Mouse (Mus musculus) kidney, embryonic 14.5 days (tissue): ENCODE data around the gene Ccdc159. TPM values are rescaled to one million over a fixed set of nuclear protein-coding genes. Genes with fewer than 3 reads are reported as not detected.

Source experiments
- ATAC-seq: fragments of 200-750 bp; cut with Nextera tagmentation; 2 replicates; pipeline ENCODE4 v1.8.0; 2017; ENCODE audit warnings: moderate number of reproducible peaks, mild to moderate bottlenecking, moderate TSS enrichment, moderate library complexity; ENCODE audit not compliant: low FRiP score, low TSS enrichment
- H3K27ac ChIP-seq: fragments of 300-500 bp; sonication (generic); 2 replicates; pipeline ENCODE4 v1.5.1; 2014; ENCODE audit warnings: low read depth, mild to moderate bottlenecking, low read length, moderate library complexity, mixed read lengths
- H3K27me3 ChIP-seq: fragments of 300-500 bp; sonication (generic); 2 replicates; pipeline ENCODE4 v1.6.1; 2014; ENCODE audit warnings: mild to moderate bottlenecking, low read length; ENCODE audit not compliant: control insufficient read depth, insufficient read depth
- H3K36me3 ChIP-seq: fragments of 300-500 bp; sonication (generic); 2 replicates; pipeline ENCODE4 v1.6.1; 2014; ENCODE audit warnings: low read length, mixed read lengths; ENCODE audit not compliant: control insufficient read depth, insufficient read depth
- H3K4me1 ChIP-seq: fragments of 300-500 bp; sonication (generic); 2 replicates; pipeline ENCODE4 v1.6.1; 2014; ENCODE audit warnings: low read length, mixed read lengths; ENCODE audit not compliant: control insufficient read depth, insufficient read depth
- H3K4me2 ChIP-seq: fragments of 300-500 bp; sonication (generic); replicated peaks from 2 replicates; pipeline ENCODE4 v1.6.1; 2014; ENCODE audit warnings: low read depth, mild to moderate bottlenecking, low read length
- H3K4me3 ChIP-seq: fragments of 300-500 bp; sonication (generic); 2 replicates; pipeline ENCODE4 v1.5.1; 2014; ENCODE audit warnings: mild to moderate bottlenecking, low read length
- H3K9ac ChIP-seq: fragments of 300-500 bp; sonication (generic); 2 replicates; pipeline ENCODE4 v1.6.1; 2014; ENCODE audit warnings: low read depth, mild to moderate bottlenecking, low read length, moderate library complexity
- H3K9me3 ChIP-seq: fragments of 300-500 bp; sonication (generic); 2 replicates; pipeline ENCODE4 v1.6.1; 2016; ENCODE audit warnings: low read length; ENCODE audit not compliant: control insufficient read depth
- WGBS: fragments of 180-500 bp; shearing (Covaris S2); extraction: QIAGEN DNeasy Blood & Tissue Kit; methylation state at CpG from one replicate; pipeline ENCODE4 v1.1.7; 2014; 5-methylcytosine and 5-hydroxymethylcytosine counted together
- polyA plus RNA-seq: library from polyadenylated mRNA; unstranded; fragments of >200 nt; fragmentation: Nextera tagmentation; extraction: Ambion mirVana; gene quantifications from 2 replicates; pipeline ENCODE4 v1.2.1, GENCODE M21; 2014

Gene Ccdc159
- polyA plus RNA-seq, 1 experiment from 2014 or later = 4.0 TPM

DNA sequence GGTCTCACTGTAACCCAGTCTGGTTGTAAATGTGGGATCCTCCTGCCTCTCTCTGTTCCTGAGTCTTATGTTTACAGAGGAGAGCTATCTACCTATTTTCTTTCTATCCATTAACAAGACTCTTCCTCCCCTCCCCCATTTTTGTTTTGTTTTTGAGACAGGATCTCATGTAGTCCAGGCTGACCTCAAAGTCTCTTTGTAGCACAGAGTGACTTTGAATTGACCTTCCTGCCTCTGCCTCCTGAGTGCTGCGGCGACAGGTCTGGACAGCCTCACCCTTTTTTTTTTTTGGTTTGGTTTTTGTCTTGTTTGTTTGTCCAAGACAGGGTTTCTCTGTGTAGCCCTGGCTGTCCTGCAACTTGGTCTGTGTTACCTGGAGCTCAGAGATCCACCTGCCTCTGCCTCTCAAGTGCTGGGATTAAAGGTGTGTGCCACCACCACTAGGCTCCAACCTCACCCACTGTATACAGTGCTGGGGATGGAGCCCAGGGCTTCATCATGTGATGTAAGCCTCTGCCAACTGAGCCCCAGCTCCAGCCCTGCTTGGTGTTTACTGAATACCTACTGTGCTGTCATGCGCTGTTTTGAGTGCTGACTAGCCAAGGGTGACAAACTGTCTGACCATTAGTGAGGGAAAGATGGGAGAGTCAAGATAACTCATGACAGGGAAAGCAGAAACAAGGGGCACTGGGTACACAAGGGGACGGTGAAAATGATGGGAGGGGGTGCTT lies 51.3 kb downstream of the Ccdc159 start:
- WGBS = 84% methylated on average over 4 of the region's 4 CpGs
- H3K9ac ChIP-seq = no peak overlapping the region

DNA sequence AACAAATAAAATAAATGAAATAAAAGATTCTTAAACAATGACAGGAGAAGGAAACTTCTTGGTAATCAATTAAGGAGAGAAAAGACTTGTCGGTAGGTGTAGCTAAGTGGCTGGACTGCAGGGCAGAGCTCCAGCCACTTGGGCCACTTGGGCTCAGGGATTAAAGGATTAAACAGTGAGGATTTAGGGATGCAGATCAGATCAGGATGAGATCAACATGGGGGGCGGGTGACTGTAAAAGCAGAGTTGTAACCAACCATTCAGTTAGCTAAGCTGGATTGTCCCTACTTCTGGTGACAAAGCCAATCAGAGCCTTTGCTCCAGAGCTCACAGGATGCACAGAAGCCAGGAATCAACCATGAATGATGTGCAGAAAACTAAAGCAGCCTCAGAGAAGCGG lies 56.6 kb downstream of the Ccdc159 start:
- 31% methylated on average over 3 of the region's 3 CpGs for WGBS
- H3K4me1 ChIP-seq = peaks cover 12% of the 10 kb centered on the region
- H3K4me2 ChIP-seq = no peak overlapping the region
- H3K27me3 ChIP-seq = peaks cover 24% of the 10 kb centered on the region
- ATAC-seq = no peak
- H3K9ac ChIP-seq = no peak overlapping the region
- no peak overlapping the region for H3K4me3 ChIP-seq
- H3K9me3 ChIP-seq = no peaks in the 10 kb centered on the region
- H3K36me3 ChIP-seq = peaks cover 2% of the 10 kb centered on the region; the same call in 1 of the 2 replicates
- H3K27ac ChIP-seq = no peak overlapping the region

More for the DNA sequence above, 51.3 kb downstream of the Ccdc159 start:
- Histone ChIP-seq H3K9me3 (no peaks in the 10 kb centered on the region), H3K27ac (no peak overlapping the region), H3K36me3 (peaks cover 5% of the 10 kb centered on the region; the same call in 1 of the 2 replicates), H3K4me3 (no peak overlapping the region), H3K4me1 (no peaks in the 10 kb centered on the region), H3K27me3 (no peaks in the 10 kb centered on the region), H3K4me2 (no peak overlapping the region)
- no peak; the same call in 1 of the 2 replicates for ATAC-seq

Other genes with a start within 250 kb of the Ccdc159 start
- gene Ldlr, start 204.0 kb upstream of the Ccdc159 start, polyA plus RNA-seq = 13.2 and 15.8 TPM in 2 replicates
- gene Spc24, start 167.2 kb upstream of the Ccdc159 start, polyA plus RNA-seq = 139 and 150 TPM in 2 replicates
- gene Kank2, start 128.7 kb upstream of the Ccdc159 start, polyA plus RNA-seq = 9.4 and 14.3 TPM in 2 replicates
- gene Angptl8, start 92.0 kb upstream of the Ccdc159 start, polyA plus RNA-seq = 2.6 and 3.4 TPM in 2 replicates
- gene Dock6, start 74.8 kb upstream of the Ccdc159 start, polyA plus RNA-seq = 31.9 and 39.7 TPM in 2 replicates
- gene Rab3d, start 9.3 kb upstream of the Ccdc159 start, polyA plus RNA-seq = 4.6 and 8.3 TPM in 2 replicates
- 54.0 and 67.5 TPM in 2 replicates for gene Tmem205, start 85 bp downstream of the Ccdc159 start, polyA plus RNA-seq
- gene Plppr2, start 9.6 kb downstream of the Ccdc159 start, polyA plus RNA-seq = 7.0 and 9.2 TPM in 2 replicates
- 11.4 and 12.8 TPM in 2 replicates for gene Swsap1, start 28.3 kb downstream of the Ccdc159 start, polyA plus RNA-seq
- gene Epor, start 36.0 kb downstream of the Ccdc159 start, polyA plus RNA-seq = 10.5 and 11.4 TPM in 2 replicates
- gene Rgl3, start 62.0 kb downstream of the Ccdc159 start, polyA plus RNA-seq = 13.7 and 20.8 TPM in 2 replicates
- gene Ccdc151, start 75.2 kb downstream of the Ccdc159 start, polyA plus RNA-seq = 1.8 and 2.3 TPM in 2 replicates
- gene Prkcsh, start 75.3 kb downstream of the Ccdc159 start, polyA plus RNA-seq = 104 and 118 TPM in 2 replicates
- 0.12 and 0.20 TPM in 2 replicates for gene Elavl3, start 124.6 kb downstream of the Ccdc159 start, polyA plus RNA-seq
- gene Gm49318, start 143.8 kb downstream of the Ccdc159 start, polyA plus RNA-seq = not detected in 2 replicates
- 9.9 and 11.0 TPM in 2 replicates for gene Zfp653, start 143.9 kb downstream of the Ccdc159 start, polyA plus RNA-seq
- 29.9 and 41.5 TPM in 2 replicates for gene Ecsit, start 158.0 kb downstream of the Ccdc159 start, polyA plus RNA-seq
- 4.7 and 5.1 TPM in 2 replicates for gene Cnn1, start 171.7 kb downstream of the Ccdc159 start, polyA plus RNA-seq
- gene Elof1, start 189.7 kb downstream of the Ccdc159 start, polyA plus RNA-seq = 216 and 237 TPM in 2 replicates
- 3.3 TPM in 2 replicates for gene Acp5, start 208.2 kb downstream of the Ccdc159 start, polyA plus RNA-seq
- gene Pigyl, start 229.4 kb downstream of the Ccdc159 start, polyA plus RNA-seq = 68.6 and 82.9 TPM in 2 replicates